Mouse (Mus musculus) left cerebral cortex, adult 2 months (tissue): ENCODE results near the gene Nim1k. TPM values are rescaled to one million over a fixed set of nuclear protein-coding genes. Genes with fewer than 3 reads are reported as not detected.
"Not testable (repeated sequence)": the region's sequence is repeated elsewhere in the genome, so short reads cannot be mapped to it uniquely, and the experiment has no call there.

ENCODE experiments used
- DNase-seq, 2 experiments: peaks; one replicate each; pipeline ENCODE4 v3.0.0; 2021 to 2022; ENCODE audit warnings: low spot score in 2 of 2, mixed read lengths in 1 of 2; ENCODE audit errors: extremely low spot score in 1 of 2
- H3K27ac ChIP-seq: fragments of 200-600 bp; 2 replicates; pipeline ENCODE4 v1.8.1; 2022
- H3K4me3 ChIP-seq: fragments of 200-600 bp; 2 replicates; pipeline ENCODE4 v1.8.1; 2022
- CTCF ChIP-seq: fragments of 200-600 bp; IDR thresholded peaks from 2 replicates; pipeline ENCODE4 v1.8.1; 2022; ENCODE audit warnings: antibody characterized with exemption, mild to moderate bottlenecking, moderate library complexity
- intact Hi-C: fragments of 180-260 bp; cut with DNase I; formaldehyde crosslinking; loops from one replicate; pipeline ENCODE4 v1.15.1; 2025
- total RNA-seq, 2 experiments: library from RNA; stranded (reverse); gene quantifications; 2 replicates each; pipeline ENCODE4 v1.2.3; 2021

The Nim1k gene
- total RNA-seq, 2 experiments from 2014 or later: 12.9 to 16.8 TPM

DNA sequence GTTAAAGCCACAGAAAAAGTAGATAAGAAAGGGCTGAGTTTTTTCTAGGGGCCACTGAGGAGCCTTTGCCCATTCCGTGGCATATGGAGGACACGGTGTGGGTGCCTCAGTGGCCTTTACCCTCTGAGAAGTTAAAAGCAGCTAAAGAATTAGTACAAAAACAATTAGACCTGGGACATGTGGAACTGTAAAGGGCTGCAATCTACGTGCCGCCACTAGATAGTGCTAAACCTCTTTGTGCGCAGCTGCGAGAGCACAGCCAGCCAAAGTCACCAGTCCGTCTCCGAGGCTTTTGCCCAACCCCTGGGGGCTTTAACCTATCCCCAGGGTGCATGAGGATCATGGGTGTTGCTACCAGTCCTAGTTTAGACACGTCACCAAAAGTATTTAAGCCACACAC is 94.3 kb downstream of the Nim1k start:
- H3K27ac ChIP-seq, DNase-seq, intact Hi-C loops, H3K4me3 ChIP-seq: not testable (repeated sequence)
- peak; percentile 32 for TF ChIP-seq CTCF

Other genes starting within 250 kb of the Nim1k start
- gene Ccl28, start 132.1 kb downstream of the Nim1k start, total RNA-seq: 1 to 10 TPM in 1 of 2 experiments, under 1 TPM in 1; 0.84 to 1.1 TPM
- 100 to 1,000 TPM; 234 to 239 TPM for gene Hmgcs1, start 65.5 kb downstream of the Nim1k start, total RNA-seq
- 10 to 100 TPM; 46.1 to 47.6 TPM for gene Zfp131, start 35.0 kb upstream of the Nim1k start, total RNA-seq
- gene AF067063, start 74.3 kb upstream of the Nim1k start, total RNA-seq: not detected
- gene D13Ertd608e, start 80.1 kb upstream of the Nim1k start, total RNA-seq: not detected
- gene Tcstv1, start 138.9 kb upstream of the Nim1k start, total RNA-seq: not detected
- gene Gm21761, start 173.4 kb upstream of the Nim1k start, total RNA-seq: not detected
- not detected for gene B020031M17Rik, start 194.9 kb upstream of the Nim1k start, total RNA-seq